Mouse (Mus musculus): ENCODE measurements around the gene Gm45837.
A peak's percentile ranks its signal among the peaks of the same experiment; 100 is the strongest.

The Gm45837 gene

GRCm38 (mm10) chr7:101391909-101392479 is 18.7 kb upstream of the Gm45837 start:
- no peak for DNase-seq (ENCODE audit: low read depth, low spot score)

- no peak for DNase-seq (ENCODE audit: low read depth, low spot score)
These were observed 17.7 kb upstream of the Gm45837 start for GRCm38 (mm10) chr7:101393015-101393414.

- DNase-seq (ENCODE audit: low read depth, low spot score), result peak; percentile 73
These were observed 16.8 kb upstream of the Gm45837 start for GRCm38 (mm10) chr7:101393694-101394504.

GRCm38 (mm10) chr7:101394569-101394968 is 16.1 kb upstream of the Gm45837 start:
- DNase-seq (ENCODE audit: low read depth, low spot score), result no peak

- no peak for DNase-seq (ENCODE audit: low read depth, low spot score)
These were observed 15.2 kb upstream of the Gm45837 start for GRCm38 (mm10) chr7:101395471-101395870.

- DNase-seq (ENCODE audit: low read depth, low spot score), result no peak
These were observed 13.5 kb upstream of the Gm45837 start for GRCm38 (mm10) chr7:101397175-101397574.

- no peak for DNase-seq (ENCODE audit: low read depth, low spot score)
These were observed 9.2 kb upstream of the Gm45837 start for GRCm38 (mm10) chr7:101401510-101401909.

GRCm38 (mm10) chr7:101403831-101404230 is 6.9 kb upstream of the Gm45837 start:
- no peak for DNase-seq (ENCODE audit: low read depth, low spot score)

GRCm38 (mm10) chr7:101412796-101413195 is 2.1 kb downstream of the Gm45837 start:
- peak; percentile 85 for DNase-seq (ENCODE audit: low read depth, low spot score)

GRCm38 (mm10) chr7:101414209-101414608 is 3.5 kb downstream of the Gm45837 start:
- DNase-seq (ENCODE audit: low read depth, low spot score), result no peak

GRCm38 (mm10) chr7:101414661-101415511 is 4.2 kb downstream of the Gm45837 start:
- DNase-seq (ENCODE audit: low read depth, low spot score), result peak; percentile 23

- DNase-seq (ENCODE audit: low read depth, low spot score), result no peak
These were observed 4.9 kb downstream of the Gm45837 start for GRCm38 (mm10) chr7:101415512-101416100.

GRCm38 (mm10) chr7:101416391-101416790 is 5.7 kb downstream of the Gm45837 start:
- no peak for DNase-seq (ENCODE audit: low read depth, low spot score)

GRCm38 (mm10) chr7:101419013-101419770 is 8.5 kb downstream of the Gm45837 start:
- DNase-seq (ENCODE audit: low read depth, low spot score), result peak; percentile 57

- no peak for DNase-seq (ENCODE audit: low read depth, low spot score)
These were observed 10.8 kb downstream of the Gm45837 start, which contains the start of gene Pde2a for GRCm38 (mm10) chr7:101421529-101421928. TSS of gene Pde2a (plus strand) at chr7:101421691.

- peak; percentile 30 for DNase-seq (ENCODE audit: low read depth, low spot score)
These were observed 11.4 kb downstream of the Gm45837 start for GRCm38 (mm10) chr7:101422069-101422468.

GRCm38 (mm10) chr7:101422646-101423045 is 12.0 kb downstream of the Gm45837 start:
- DNase-seq (ENCODE audit: low read depth, low spot score), result no peak

GRCm38 (mm10) chr7:101423970-101424369 is 13.3 kb downstream of the Gm45837 start:
- DNase-seq (ENCODE audit: low read depth, low spot score), result no peak

- DNase-seq (ENCODE audit: low read depth, low spot score), result no peak
These were observed 16.0 kb downstream of the Gm45837 start for GRCm38 (mm10) chr7:101426692-101427091.

- DNase-seq (ENCODE audit: low read depth, low spot score), result peak; percentile 55
These were observed 17.1 kb downstream of the Gm45837 start for GRCm38 (mm10) chr7:101427736-101428135.

- no peak for DNase-seq (ENCODE audit: low read depth, low spot score)
These were observed 24.4 kb downstream of the Gm45837 start for GRCm38 (mm10) chr7:101435038-101435437.
